Mouse (Mus musculus) layer of hippocampus, adult 18-20 months (tissue): ENCODE results near the gene Mdm2. TPM values are rescaled to one million over a fixed set of nuclear protein-coding genes. Genes with fewer than 3 reads are reported as not detected.
"Not testable (repeated sequence)": the region's sequence is repeated elsewhere in the genome, so short reads cannot be mapped to it uniquely, and the experiment has no call there.

ENCODE experiments used
- DNase-seq, 2 experiments: peaks; one replicate each; pipeline ENCODE4 v3.0.0; 2022; ENCODE audit warnings: low spot score in 2 of 2
- long read RNA-seq: library from polyadenylated mRNA; stranded (forward); transcript quantifications from one replicate; pipeline ENCODE4 v2.0.0, GENCODE M21; 2021
- total RNA-seq, 2 experiments: library from RNA; stranded (reverse); gene quantifications; 2 replicates each; pipeline ENCODE4 v1.2.3; 2021

The Mdm2 gene
- 10 to 100 TPM; 54.3 to 61.9 TPM for total RNA-seq
- long read RNA-seq, transcript Mdm2-201 (12 exons, 3,099 nt): major isoform, 35 of 64 reads
- long read RNA-seq, partial matches to known transcripts: 8 of 64 reads
- long read RNA-seq, other reads (novel, unspliced or antisense): 20 of 64 reads

DNA sequence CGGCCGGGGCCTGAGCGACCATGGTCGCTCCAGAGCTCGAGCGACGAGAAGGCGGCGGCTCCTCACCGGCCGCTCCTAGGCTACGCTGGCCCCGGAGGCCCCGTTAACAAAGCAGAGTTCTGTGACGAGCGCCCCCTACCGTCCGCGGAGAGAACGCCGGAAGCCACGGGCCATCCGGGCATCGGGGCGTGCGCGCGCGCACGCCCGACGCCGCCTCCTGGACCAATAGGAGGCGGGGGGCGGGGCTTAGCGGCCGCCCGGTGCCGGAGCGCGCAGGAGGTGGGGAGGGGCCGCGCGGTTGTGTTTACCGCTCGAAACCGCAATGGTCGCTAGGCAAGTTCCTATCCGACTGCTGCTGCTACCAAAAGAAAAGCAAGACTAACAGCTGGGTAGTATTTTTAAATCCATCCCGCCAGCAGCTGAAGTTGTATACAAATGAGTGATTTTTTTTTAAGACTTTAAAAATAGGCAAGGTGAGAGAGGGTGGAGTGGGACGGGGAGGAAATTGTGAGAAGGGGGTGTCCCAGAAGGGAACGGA lies at the start of gene Mdm2:
TSS of gene Mdm2 (minus strand) at position 155 of the 538 bp plus-strand sequence.
- DNase-seq: peak; percentile 83 to 98

DNA sequence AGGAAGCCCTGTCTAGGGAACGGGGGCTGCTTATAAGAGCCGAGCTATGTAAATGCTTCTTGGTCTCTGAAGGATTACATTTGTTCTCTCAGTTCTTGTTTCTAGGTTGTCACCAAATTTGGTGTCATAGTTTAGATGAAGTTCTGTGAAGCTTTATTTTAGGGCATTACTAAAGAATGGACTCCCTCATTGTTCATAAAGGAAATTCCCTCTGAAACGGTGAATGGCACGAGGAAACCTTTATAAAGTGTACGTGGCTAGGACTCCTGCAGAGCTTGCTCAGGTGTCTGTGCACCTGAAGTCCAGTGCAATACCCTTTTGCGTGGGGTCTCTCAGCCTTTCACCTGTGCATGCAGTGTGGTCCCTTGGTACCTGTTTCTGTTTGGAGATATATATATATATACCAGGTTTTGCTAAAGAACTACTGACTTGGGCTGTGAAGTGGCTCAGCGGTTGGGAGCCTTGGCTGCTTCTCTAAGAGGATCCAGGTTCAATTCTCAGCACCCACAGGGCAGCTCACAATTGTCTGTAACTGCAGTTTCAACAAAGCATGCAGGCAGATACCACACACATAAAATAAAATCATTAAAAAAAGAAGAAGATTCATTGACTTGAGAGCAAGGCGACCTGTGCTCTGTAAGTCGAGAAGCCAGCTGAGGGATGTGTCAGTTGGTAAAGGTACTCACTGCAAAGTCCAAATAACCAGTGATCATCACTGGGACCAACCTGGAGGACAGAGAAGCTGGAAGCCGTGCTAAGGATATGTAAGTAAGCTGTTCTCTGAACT lies 49.5 kb upstream of the Mdm2 start:
- DNase-seq: no peak

DNA sequence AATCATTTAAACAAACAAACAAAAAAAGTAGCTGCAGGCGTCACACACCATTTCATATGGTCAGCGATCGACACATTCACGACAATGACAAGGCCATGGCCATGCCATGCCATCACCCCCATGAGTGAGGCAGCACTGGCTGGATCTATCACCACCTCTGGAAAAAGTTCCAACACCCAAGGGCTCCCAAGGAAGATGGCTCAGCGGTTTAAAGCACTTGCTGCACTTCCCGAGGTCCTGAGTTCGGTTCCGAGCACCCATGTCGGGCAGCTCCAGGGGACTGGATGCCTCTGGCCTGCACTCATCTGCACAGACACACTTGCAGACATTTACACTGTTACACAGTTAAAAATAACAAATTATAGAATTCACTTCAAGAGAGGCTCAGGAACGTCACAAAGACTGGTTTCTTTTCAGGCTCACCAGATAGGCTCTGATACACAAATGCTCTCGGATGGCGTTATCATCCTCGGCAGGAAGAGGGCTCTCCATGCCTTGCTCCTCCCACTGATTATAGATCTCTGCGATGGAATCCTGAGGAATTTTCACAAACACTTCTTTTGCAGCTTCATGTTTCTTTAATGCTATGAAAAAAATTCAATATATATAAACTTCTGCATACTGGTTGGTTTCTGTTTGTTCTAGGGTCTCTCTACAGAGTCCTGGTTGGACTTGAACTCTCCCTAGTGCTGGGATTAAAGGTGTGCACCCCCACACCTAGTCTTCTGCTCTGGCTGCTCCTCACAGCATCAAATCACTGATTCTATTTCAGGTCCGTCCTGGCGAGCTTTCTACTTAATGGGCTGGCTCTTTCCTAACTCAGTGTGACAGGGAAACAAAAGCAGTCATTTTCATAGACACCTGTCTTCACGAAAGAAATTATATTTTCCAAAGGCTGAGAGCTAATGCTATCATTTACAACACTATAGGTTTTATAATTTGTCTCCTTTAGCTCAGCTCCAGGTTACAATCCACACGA lies 48.5 kb upstream of the Mdm2 start:
- no peak for DNase-seq

DNA sequence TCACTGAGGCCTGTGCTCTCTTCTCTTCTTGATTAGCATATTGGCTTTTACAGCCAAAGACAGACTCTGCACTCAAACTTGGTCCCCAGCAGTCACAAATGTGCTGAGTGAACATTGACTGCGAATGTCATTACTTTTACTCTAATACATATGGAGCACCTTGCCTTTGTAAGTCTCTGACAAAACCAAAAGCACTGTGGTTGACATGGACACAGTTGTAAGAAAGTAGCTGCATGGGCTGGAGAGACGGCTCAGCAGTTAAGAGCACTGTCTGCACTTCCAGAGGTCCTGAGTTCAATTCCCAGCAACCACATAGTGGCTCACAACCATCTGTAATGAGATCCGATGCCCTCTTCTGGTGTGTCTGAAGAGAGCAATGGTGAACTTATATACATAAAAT lies 47.8 kb upstream of the Mdm2 start:
- DNase-seq: not testable (repeated sequence)

DNA sequence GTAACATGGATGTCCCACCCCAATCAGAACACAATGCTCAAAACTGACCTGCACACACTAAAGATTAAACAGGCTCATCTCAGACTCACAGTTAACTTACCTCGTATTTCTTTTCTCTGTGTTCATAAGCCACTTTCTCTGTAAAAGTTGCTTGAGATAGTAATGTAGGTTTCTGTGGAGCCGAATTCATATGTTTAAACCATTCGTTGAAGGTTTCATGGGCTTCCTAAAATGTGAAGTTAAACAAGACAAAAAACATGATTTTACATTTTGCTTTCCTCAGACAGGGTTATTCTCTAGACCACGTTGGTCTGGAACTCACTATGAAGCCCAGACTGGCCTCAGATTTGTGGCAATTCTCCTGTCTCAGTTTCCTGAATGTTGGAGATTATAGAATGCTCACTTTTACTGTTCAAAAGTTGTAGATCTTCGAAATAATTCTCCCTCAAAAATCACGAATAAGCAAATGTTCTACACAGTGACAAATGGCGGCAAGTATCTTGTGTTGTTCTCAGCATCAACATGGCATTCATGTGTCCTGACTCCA lies 47.3 kb upstream of the Mdm2 start:
- no peak for DNase-seq

DNA sequence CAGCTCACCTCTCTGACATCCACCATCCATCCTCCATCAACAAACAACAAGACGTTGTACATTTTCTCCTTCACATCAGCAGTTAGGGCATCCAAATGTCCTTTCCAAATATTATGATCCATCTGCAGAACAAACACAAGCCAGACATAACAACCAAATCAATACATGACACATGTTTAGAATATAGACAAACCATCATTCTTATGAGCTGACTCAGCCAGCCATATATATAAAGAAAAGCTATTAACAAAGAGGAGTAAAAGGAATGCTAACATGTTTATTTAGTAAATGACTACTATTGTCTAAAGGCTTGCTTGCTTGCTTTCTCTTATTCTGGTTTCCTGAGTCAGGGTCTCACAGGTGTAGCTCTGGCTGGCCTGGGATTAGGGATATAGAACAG lies 46.7 kb upstream of the Mdm2 start:
- no peak for DNase-seq

DNA sequence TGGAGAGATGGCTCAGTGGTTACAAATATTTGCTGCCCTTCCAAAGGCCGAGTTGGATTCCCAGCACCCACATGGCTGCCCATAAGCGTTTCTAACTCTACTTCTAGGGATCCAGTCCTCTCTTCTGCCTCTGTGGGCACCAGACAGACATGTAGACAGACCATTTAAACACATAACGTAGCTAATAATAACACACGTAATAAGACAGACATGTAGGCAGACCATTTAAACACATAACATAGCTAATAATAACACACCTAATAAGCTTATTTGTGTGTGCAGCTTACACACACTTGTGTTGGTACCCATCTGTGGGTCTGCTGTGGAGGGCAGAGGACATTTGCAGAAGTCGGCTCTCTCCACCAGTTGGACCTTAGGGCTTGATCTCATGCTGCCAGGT lies 46.2 kb upstream of the Mdm2 start:
- DNase-seq: no peak

DNA sequence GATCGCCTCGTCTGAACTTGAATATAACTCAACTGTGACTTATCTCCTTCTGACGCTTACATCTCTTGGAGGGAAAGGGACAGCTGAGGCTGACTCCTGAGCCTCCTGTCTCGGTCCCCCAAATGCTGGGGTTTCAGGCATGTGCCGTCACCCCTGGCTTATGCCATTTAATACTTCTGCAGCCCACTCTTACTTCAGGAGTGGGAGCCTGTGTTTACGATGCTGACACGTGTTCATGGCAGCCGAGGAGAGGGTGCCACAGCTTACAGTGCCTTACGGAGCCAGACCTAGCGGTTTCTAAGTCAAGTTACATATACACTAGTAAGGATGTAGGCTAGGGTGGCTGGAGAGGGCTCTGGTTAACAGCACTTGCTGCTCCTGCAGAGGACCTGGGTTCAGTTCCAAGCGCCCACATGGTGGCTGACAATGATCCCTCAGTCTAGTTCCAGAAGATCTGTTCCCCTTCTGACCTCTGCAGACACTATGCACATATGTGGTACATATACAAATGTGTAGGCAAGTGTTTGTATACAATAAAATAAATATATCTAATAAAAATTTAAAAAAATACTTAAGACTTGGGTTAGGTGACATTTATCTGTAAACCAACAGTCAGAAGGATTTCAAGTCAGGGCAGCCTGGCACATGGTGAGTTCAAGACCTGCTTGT lies 45.4 kb upstream of the Mdm2 start:
- DNase-seq: no peak

DNA sequence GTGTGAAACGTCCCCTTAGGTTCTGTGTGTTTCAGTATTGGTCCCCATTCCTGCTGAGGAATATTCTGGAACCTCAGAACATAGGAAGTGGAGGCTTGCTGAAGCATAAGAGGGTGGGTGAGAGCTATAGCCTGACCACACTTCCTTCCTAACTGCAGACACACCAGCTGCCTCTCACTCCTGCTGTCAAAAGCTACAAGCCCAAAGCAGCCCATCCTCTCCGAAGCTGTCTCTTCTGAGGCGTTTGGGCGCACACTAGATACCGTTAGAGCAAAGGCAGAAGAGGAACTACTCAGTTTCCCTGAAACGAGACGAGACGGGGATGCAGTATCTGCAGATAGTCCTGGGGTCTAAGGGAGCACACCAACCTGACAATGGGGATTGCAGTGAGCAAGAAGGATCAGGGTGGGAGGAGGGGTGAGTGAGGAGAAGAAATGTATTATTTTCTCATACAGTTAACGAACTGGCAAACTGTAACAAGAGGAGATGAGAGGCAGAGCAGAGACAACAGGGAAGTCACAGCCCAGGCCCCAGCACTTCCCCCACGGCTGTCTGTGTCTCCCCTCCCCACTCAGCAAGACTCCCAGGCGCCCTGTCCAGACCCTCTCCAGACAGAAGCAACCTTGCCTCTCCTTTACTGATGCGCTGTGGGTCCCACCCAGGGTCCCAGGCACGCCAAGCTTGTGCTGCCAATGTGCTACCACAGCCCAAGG lies 44.7 kb upstream of the Mdm2 start:
- no peak for DNase-seq

DNA sequence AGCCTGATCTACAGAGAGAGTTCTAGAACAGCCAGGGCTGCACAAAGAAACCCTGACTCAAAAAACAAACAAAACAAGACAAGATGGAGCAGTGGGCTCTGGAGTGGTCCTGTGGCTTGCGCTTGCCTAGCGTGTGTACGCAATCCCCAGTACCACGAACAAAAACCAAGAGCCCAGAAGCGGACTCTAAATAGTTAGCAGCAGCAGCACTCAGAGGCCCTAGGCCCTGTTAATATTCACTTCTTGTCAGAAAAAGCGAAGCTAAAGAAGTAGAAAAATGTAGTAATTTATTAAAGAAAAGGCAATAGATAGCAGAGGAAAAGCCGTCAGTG lies 44.0 kb upstream of the Mdm2 start:
- no peak for DNase-seq

DNA sequence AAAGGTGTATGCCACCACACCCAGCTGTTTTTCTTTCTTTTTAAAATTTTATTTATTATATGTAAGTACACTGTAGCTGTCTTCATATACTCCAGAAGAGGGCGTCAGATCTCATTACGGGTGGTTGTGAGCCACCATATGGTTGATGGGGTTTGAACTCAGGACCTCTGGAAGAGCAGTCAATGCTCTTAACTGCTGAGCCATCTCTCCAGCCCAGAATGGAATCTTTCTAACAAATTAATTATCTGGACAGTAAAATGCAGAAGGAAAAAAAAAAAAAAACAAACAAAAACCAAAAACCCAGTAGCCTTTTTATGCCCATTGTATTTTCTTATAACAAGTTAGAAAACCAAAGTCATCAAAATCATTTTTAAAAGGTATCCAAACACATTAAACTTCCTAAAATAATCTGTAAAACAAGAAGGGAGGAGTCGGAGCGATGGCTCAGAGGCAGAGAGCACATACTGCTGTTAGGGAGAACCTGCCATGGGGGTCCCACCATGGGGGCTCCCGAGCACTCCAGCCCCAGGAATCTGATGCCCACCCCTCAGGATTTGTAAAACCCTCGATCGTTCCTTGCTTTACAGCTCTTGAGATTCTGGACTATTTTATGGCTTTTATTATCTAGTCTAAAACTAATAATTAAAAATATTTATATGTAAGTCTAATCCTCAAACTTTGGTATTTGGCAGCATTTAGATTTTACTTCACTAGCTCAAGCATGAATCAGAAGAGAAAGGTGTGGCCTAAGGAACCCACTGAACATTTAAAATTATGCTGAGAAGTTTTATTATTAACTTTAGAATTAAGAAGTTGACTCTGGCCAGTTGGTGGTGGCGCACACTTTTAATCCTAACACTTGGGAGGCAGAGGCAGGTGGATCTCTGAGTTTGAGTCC lies 43.4 kb upstream of the Mdm2 start:
- DNase-seq: no peak

DNA sequence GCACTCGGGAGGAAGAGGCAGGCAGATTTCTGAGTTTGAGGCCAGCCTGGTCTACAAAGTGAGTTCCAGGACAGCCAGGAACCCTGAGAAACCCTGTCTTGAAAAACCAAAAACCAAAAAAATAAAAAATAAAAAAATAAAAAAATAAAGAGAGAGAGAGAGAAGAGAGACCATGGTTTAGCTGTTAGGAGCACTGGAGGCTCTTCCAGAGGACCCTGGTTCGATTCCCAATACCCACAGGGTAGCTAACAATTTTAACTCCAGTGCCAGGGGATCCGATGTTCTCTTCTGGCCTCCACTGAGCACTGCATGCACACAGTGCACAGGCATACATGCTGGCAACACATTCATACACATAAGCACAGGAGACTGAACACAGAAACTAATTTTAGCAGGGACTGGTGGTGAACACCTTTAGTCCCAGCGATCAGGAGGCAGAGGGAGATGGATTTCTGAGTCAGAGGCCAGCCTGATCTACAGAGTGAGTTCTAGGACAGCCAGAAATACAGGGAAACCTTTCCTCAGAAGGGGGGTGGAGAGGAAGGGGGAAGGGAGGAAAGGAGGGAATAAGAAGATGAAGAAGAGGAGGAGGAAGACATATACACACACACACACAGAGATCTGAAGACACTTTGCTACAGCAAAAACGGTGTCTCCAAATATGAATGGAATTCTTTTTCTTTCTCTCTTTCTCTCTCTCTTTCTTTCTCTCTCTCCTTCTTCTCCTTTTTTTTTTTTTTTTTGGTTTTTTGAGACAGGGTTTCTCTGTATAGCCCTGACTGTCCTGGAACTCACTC lies 42.5 kb upstream of the Mdm2 start:
- no peak for DNase-seq

DNA sequence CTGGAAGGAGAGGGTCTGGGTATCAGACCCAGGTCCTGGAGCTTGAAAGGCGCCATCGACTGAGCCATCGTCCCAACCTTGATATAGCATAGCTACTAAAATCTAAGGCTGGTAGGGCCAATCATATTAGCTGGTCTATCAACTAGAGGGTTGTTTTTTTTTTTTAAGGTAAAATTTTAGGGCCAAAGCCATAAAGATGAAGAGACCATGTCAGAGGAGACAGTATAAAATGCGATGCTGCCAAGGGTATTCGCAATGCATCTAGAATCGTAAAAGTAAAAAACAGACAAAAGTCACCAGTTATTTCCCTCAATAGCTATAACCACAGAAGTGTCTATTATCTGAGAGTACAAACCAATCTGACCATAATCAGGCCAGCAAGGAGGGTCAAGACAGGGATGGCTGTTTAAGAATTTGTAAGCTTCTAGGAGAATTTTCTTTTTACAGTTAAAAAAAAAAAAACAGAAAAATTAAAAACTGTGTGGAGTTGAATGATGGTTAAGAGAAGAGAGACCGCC lies 41.8 kb upstream of the Mdm2 start:
- DNase-seq: no peak

DNA sequence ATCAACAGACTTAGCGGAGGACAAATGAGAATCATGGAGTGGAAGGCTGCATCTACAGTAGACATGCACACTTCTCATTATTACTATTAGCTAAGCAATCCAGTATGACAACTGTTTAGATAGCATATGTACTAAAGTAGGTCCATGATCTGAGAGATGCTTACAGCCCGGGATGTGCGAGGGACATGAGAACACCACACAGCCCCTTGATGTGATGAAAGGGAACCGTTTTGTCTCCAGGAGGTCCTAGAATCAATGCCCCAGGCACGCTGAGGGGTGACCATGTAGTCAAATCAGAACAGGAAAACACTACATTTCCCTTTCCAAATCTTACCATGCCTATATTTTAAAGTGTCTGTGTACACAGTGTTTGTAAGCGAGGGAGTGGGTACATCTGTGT lies 41.2 kb upstream of the Mdm2 start:
- no peak for DNase-seq

DNA sequence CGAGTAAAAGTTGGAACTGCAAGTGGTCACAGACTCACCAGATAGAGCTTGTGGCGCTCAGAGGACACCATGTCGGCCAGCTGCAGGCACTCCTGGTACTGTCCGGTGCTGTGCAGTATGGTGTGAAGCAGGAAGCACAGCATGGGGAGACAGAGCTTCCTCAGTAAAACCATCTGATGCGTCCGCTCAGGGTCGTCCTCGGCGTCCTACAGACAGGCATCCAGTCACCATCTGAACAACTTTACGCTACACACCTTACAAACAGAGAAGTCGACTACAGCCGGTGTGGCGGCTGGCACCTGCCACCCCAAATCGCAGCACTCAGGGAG lies 40.7 kb upstream of the Mdm2 start:
- DNase-seq: no peak

DNA sequence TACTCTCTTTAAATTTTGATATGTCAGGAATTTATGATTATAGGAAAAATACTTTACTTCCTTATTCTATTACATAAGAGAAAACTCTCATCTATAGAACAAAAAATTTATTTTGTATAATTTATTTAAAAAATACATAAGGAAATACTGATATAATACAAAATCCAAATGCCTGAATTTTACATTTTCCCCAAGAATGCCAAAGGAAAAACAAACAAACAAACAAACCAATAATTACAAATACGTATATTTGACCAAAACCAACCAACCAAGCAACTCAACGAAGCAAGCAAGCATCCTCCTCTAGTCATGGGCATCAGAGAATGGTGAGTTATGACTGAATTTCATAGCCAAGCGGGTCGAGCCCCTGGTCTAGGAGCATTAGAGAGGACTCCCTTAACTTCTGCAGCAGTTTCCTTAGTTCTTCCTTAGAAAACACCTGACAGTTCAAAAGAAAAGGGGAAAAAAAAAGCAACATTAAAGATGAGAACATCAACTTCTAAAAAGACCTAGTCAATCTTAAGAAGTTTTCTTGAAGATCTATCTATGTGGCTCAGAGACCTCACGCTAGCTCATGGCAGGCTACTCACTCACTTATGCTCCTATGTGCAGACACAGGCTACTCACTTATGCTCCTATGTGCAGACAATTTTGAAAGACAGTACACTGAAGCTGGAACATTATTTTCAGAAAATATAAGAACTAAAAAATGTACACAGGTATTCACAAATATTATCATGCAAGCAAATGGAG lies 40.1 kb upstream of the Mdm2 start:
- DNase-seq: no peak

DNA sequence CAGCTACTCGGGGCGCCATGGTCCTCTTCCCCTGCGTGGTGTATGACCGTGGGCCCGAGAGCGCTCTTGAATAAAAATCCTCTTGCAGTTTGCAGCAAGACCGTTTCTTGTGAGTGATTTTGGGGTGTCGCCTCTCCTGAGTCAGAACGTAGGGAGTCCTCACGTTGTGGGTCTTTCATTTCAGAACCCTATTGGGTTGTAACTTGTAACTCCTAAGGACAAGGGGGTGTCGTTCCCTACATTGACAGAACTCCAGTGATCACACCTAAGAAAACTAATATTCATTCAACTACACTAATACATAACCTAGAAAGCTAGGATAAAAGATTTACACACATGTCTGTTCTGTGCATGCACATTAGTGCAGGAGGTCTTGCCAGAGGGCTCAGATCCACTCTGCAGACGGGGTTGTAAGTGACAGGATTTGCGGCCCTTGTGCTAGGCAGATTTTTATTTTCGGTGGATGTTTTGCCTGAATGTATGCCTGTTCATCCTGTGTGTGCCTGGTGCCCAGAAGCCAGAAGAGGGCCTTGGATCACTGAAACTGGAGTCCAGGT lies 39.3 kb upstream of the Mdm2 start:
- DNase-seq: no peak
